Mouse (Mus musculus): Measurements from ENCODE around the gene Grap. TPM values are rescaled to one million over a fixed set of nuclear protein-coding genes. Genes with fewer than 3 reads are reported as not detected.

Grap gene
- total and polyA plus RNA-seq, 2 experiments from 2014 or later = 4.3 to 11.0 TPM

GRCm38 (mm10) chr11:61665991-61666799 is 13.1 kb downstream of the Grap start:
- TF ChIP-seq EP300 (IDR thresholded peaks at IDR 0.05; ENCODE audit: low read depth) (no peak), CTCF (IDR thresholded peaks at IDR 0.05; ENCODE audit: low read depth) (peak; percentile 80)
- Histone ChIP-seq H3K4me2 (ENCODE audit: low read depth, low read length) (no peak overlapping the region), H3K4me3 (ENCODE audit: low read depth, low read length) (no peak overlapping the region), H3K36me3 (replicated peaks; ENCODE audit: control insufficient read depth, insufficient read depth, low read length) (no peaks in the 10 kb centered on the region), H3K9ac (replicated peaks; ENCODE audit: low read depth, low read length) (no peak overlapping the region), H3K9me3 (replicated peaks; ENCODE audit: control insufficient read depth, low read length) (no peaks in the 10 kb centered on the region), H3K4me1 (ENCODE audit: control insufficient read depth, insufficient read depth) (no peaks in the 10 kb centered on the region), H3K27me3 (ENCODE audit: control insufficient read depth, insufficient read depth, low read length) (no peaks in the 10 kb centered on the region), H3K27ac (ENCODE audit: low read depth) (no peak overlapping the region)
- DNase-seq (ENCODE audit: low spot score) (peak; percentile 63), ATAC-seq (ENCODE audit: insufficient read depth, low read depth) (peak; percentile 37)
- WGBS = 39% methylated on average over 7 of the region's 7 CpGs

- TF ChIP-seq CTCF (IDR thresholded peaks at IDR 0.05; ENCODE audit: low read depth) = no peak
- no peak for TF ChIP-seq EP300 (IDR thresholded peaks at IDR 0.05; ENCODE audit: low read depth)
- H3K36me3 ChIP-seq (replicated peaks; ENCODE audit: control insufficient read depth, insufficient read depth, low read length) = no peaks in the 10 kb centered on the region
- ATAC-seq (ENCODE audit: insufficient read depth, low read depth) = no peak
- no peak overlapping the region for H3K9ac ChIP-seq (replicated peaks; ENCODE audit: low read depth, low read length)
- H3K4me2 ChIP-seq (ENCODE audit: low read depth, low read length) = no peak overlapping the region
- no peaks in the 10 kb centered on the region for H3K27me3 ChIP-seq (ENCODE audit: control insufficient read depth, insufficient read depth, low read length)
- DNase-seq (ENCODE audit: low spot score) = no peak
- no peak overlapping the region for H3K4me3 ChIP-seq (ENCODE audit: low read depth, low read length)
- no peaks in the 10 kb centered on the region for H3K9me3 ChIP-seq (replicated peaks; ENCODE audit: control insufficient read depth, low read length)
- no peaks in the 10 kb centered on the region for H3K4me1 ChIP-seq (ENCODE audit: control insufficient read depth, insufficient read depth)
- WGBS = 89% methylated on average over 5 of the region's 5 CpGs
- H3K27ac ChIP-seq (ENCODE audit: low read depth) = no peak overlapping the region
These were observed 14.2 kb downstream of the Grap start for GRCm38 (mm10) chr11:61667248-61667647.

- Histone ChIP-seq H3K4me2 (ENCODE audit: low read depth, low read length) (no peak overlapping the region), H3K27me3 (ENCODE audit: control insufficient read depth, insufficient read depth, low read length) (no peaks in the 10 kb centered on the region), H3K27ac (ENCODE audit: low read depth) (no peak overlapping the region), H3K36me3 (replicated peaks; ENCODE audit: control insufficient read depth, insufficient read depth, low read length) (no peaks in the 10 kb centered on the region), H3K9me3 (replicated peaks; ENCODE audit: control insufficient read depth, low read length) (no peaks in the 10 kb centered on the region), H3K4me1 (ENCODE audit: control insufficient read depth, insufficient read depth) (no peaks in the 10 kb centered on the region), H3K9ac (replicated peaks; ENCODE audit: low read depth, low read length) (no peak overlapping the region), H3K4me3 (ENCODE audit: low read depth, low read length) (no peak overlapping the region)
- 80% methylated on average over 5 of the region's 5 CpGs for WGBS
- DNase-seq (ENCODE audit: low spot score) (no peak), ATAC-seq (ENCODE audit: insufficient read depth, low read depth) (no peak)
- TF ChIP-seq CTCF (IDR thresholded peaks at IDR 0.05; ENCODE audit: low read depth) (no peak), EP300 (IDR thresholded peaks at IDR 0.05; ENCODE audit: low read depth) (no peak)
These were observed 14.7 kb downstream of the Grap start for GRCm38 (mm10) chr11:61667782-61668181.

- no peak overlapping the region for H3K4me3 ChIP-seq (ENCODE audit: low read depth, low read length)
- H3K4me1 ChIP-seq (ENCODE audit: control insufficient read depth, insufficient read depth) = no peaks in the 10 kb centered on the region
- H3K4me2 ChIP-seq (ENCODE audit: low read depth, low read length) = no peak overlapping the region
- no peak for TF ChIP-seq EP300 (IDR thresholded peaks at IDR 0.05; ENCODE audit: low read depth)
- TF ChIP-seq CTCF (IDR thresholded peaks at IDR 0.05; ENCODE audit: low read depth) = no peak
- no peak overlapping the region for H3K9ac ChIP-seq (replicated peaks; ENCODE audit: low read depth, low read length)
- no peaks in the 10 kb centered on the region for H3K36me3 ChIP-seq (replicated peaks; ENCODE audit: control insufficient read depth, insufficient read depth, low read length)
- no peak for DNase-seq (ENCODE audit: low spot score)
- WGBS = 69% methylated on average over 14 of the region's 14 CpGs
- H3K27ac ChIP-seq (ENCODE audit: low read depth) = no peak overlapping the region
- 0 out of 2 replicates have a peak, but pooled peaks cover 8% of the 10 kb centered on the region for H3K27me3 ChIP-seq (ENCODE audit: control insufficient read depth, insufficient read depth, low read length)
- no peak for ATAC-seq (ENCODE audit: insufficient read depth, low read depth)
- H3K9me3 ChIP-seq (replicated peaks; ENCODE audit: control insufficient read depth, low read length) = no peaks in the 10 kb centered on the region
These were observed 16.7 kb downstream of the Grap start for GRCm38 (mm10) chr11:61669492-61670490.

GRCm38 (mm10) chr11:61671781-61672383 is 18.8 kb downstream of the Grap start:
- H3K9me3 ChIP-seq (replicated peaks; ENCODE audit: control insufficient read depth, low read length) = no peaks in the 10 kb centered on the region
- no peaks in the 10 kb centered on the region for H3K4me1 ChIP-seq (ENCODE audit: control insufficient read depth, insufficient read depth)
- 0 out of 2 replicates have a peak, but pooled peaks cover 8% of the 10 kb centered on the region for H3K27me3 ChIP-seq (ENCODE audit: control insufficient read depth, insufficient read depth, low read length)
- no peak for TF ChIP-seq CTCF (IDR thresholded peaks at IDR 0.05; ENCODE audit: low read depth)
- TF ChIP-seq EP300 (IDR thresholded peaks at IDR 0.05; ENCODE audit: low read depth) = no peak
- no peak overlapping the region for H3K4me2 ChIP-seq (ENCODE audit: low read depth, low read length)
- no peak overlapping the region for H3K27ac ChIP-seq (ENCODE audit: low read depth)
- no peak overlapping the region for H3K9ac ChIP-seq (replicated peaks; ENCODE audit: low read depth, low read length)
- WGBS = 64% methylated on average over 19 of the region's 19 CpGs
- H3K4me3 ChIP-seq (ENCODE audit: low read depth, low read length) = no peak overlapping the region
- ATAC-seq (ENCODE audit: insufficient read depth, low read depth) (no peak), DNase-seq (ENCODE audit: low spot score) (no peak)
- H3K36me3 ChIP-seq (replicated peaks; ENCODE audit: control insufficient read depth, insufficient read depth, low read length) = no peaks in the 10 kb centered on the region
